Mouse (Mus musculus) ES-Bruce4 (cell line): ENCODE measurements around the gene Pamr1.

Experiments
- CTCF ChIP-seq: IDR thresholded peaks from one replicate; pipeline ENCODE4 v1.8.1; 2011; ENCODE audit warnings: low read depth, low read length
- EP300 ChIP-seq: IDR thresholded peaks from 2 replicates; pipeline ENCODE4 v1.6.1; 2011; ENCODE audit warnings: low read depth, low read length; ENCODE audit not compliant: insufficient read depth
- POLR2A ChIP-seq: IDR thresholded peaks from one replicate; pipeline ENCODE4 v1.8.1; 2011; ENCODE audit warnings: low read length; ENCODE audit not compliant: insufficient read depth

GRCm38 (mm10) chr2:102686108-102686450 lies 136.3 kb downstream of the Pamr1 start:
- TF ChIP-seq CTCF (no peak), POLR2A (no peak), EP300 (no peak)
